Mouse (Mus musculus) G1E (cell line): ENCODE measurements around the gene Smco2. TPM values are rescaled to one million over a fixed set of nuclear protein-coding genes. Genes with fewer than 3 reads are reported as not detected.

Experiments used
- ATAC-seq: 2 replicates; pipeline ENCODE4 v1.8.0; 2016; ENCODE audit warnings: mild to moderate bottlenecking; ENCODE audit not compliant: insufficient number of reproducible peaks, poor library complexity, low FRiP score, severe bottlenecking; ENCODE audit errors: extremely low read depth
- DNase-seq: peaks from one replicate; pipeline ENCODE4 v3.0.0; 2012; ENCODE audit warnings: low spot score
- H3K27me3 ChIP-seq: 2 replicates; pipeline ENCODE4 v1.6.1; 2012; ENCODE audit warnings: mild to moderate bottlenecking, low read length, inconsistent platforms; ENCODE audit not compliant: insufficient read depth
- H3K36me3 ChIP-seq: replicated peaks from 2 replicates; pipeline ENCODE3; 2012; ENCODE audit warnings: mild to moderate bottlenecking, inconsistent platforms
- H3K4me1 ChIP-seq: 2 replicates; pipeline ENCODE4 v1.6.1; 2012; ENCODE audit warnings: low read depth, low read length, inconsistent platforms, mixed read lengths; ENCODE audit not compliant: insufficient read depth
- H3K4me3 ChIP-seq: 2 replicates; pipeline ENCODE4 v1.5.1; 2012; ENCODE audit warnings: low read depth, mild to moderate bottlenecking, inconsistent platforms, low read length, moderate library complexity, mixed read lengths
- H3K9me3 ChIP-seq: replicated peaks from 2 replicates; pipeline ENCODE4 v1.6.1; 2012; ENCODE audit warnings: inconsistent platforms
- CTCF ChIP-seq: IDR thresholded peaks from 2 replicates; pipeline ENCODE4 v1.5.1; 2012; ENCODE audit warnings: low read depth, low read length, inconsistent platforms, mixed read lengths
- GATA1 ChIP-seq: IDR thresholded peaks from 2 replicates; pipeline ENCODE4 v1.6.1; 2012; ENCODE audit warnings: borderline replicate concordance, low read length, inconsistent platforms, mixed read lengths
- GATA2 ChIP-seq: IDR thresholded peaks from 2 replicates; pipeline ENCODE4 v1.6.1; 2012; ENCODE audit warnings: low read depth, low read length, inconsistent platforms, borderline replicate concordance
- POLR2AphosphoS5 ChIP-seq: IDR thresholded peaks from 2 replicates; pipeline ENCODE4 v1.6.1; 2012; ENCODE audit warnings: low read depth, low read length, inconsistent platforms; ENCODE audit not compliant: insufficient replicate concordance
- TAL1 ChIP-seq: conservative IDR thresholded peaks from 2 replicates; pipeline ENCODE4 v1.6.1; 2012; ENCODE audit warnings: low read depth, low read length, inconsistent platforms, mixed read lengths
- polyA plus RNA-seq: library from polyadenylated mRNA; stranded (reverse); fragments of >175 nt; gene quantifications from 2 replicates; pipeline ENCODE4 v1.2.3, GENCODE M21; 2012
- total RNA-seq, 2 experiments: library from RNA; stranded (forward) in 1 of 2; stranded (reverse) in 1 of 2; fragments of 200-1000 nt in 1 of 2; fragments of >200 nt in 1 of 2; fragmentation: Nextera tagmentation in 1 of 2; gene quantifications; 2 replicates each; pipeline ENCODE4 v1.2.3; 2014 to 2017

Gene Smco2
- total and polyA plus RNA-seq, 3 experiments = 0.60 TPM; not detected in 2

- H3K36me3 ChIP-seq = no peaks in the 10 kb centered on the region
- ATAC-seq (no peak), DNase-seq (no peak)
- H3K27me3 ChIP-seq = peaks cover 10% of the 10 kb centered on the region
- H3K4me3 ChIP-seq = no peak overlapping the region
- 0 out of 2 replicates have a peak, but pooled peaks cover 2% of the 10 kb centered on the region for H3K4me1 ChIP-seq
- no peak for TF ChIP-seq GATA1
- no peak for TF ChIP-seq GATA2
- TF ChIP-seq TAL1 = no peak
- no peak for TF ChIP-seq POLR2AphosphoS5
- no peak for TF ChIP-seq CTCF
- no peaks in the 10 kb centered on the region for H3K9me3 ChIP-seq
Measured at GRCm38 (mm10) chr6:146838366-146838765, 11.5 kb upstream of the Smco2 start.

- TF ChIP-seq TAL1 (no peak), CTCF (no peak), GATA1 (no peak), POLR2AphosphoS5 (no peak), GATA2 (no peak)
- Histone ChIP-seq H3K4me1 (0 out of 2 replicates have a peak, but pooled peaks cover 1% of the 10 kb centered on the region), H3K9me3 (no peaks in the 10 kb centered on the region), H3K4me3 (no peak overlapping the region), H3K36me3 (no peaks in the 10 kb centered on the region), H3K27me3 (peaks cover 11% of the 10 kb centered on the region)
- no peak for DNase-seq
- ATAC-seq = no peak
Measured at GRCm38 (mm10) chr6:146838863-146839262, 11.0 kb upstream of the Smco2 start.

- peaks cover 6% of the 10 kb centered on the region; the same call in 1 of the 2 replicates for H3K27me3 ChIP-seq
- H3K4me3 ChIP-seq = no peak overlapping the region
- DNase-seq (no peak), ATAC-seq (no peak)
- TF ChIP-seq GATA1 = no peak
- TF ChIP-seq CTCF = no peak
- no peak for TF ChIP-seq GATA2
- no peak for TF ChIP-seq TAL1
- TF ChIP-seq POLR2AphosphoS5 = no peak
- no peaks in the 10 kb centered on the region for H3K36me3 ChIP-seq
- H3K9me3 ChIP-seq = no peaks in the 10 kb centered on the region
- no peaks in the 10 kb centered on the region for H3K4me1 ChIP-seq
Measured at GRCm38 (mm10) chr6:146844867-146845266, 5.0 kb upstream of the Smco2 start.

GRCm38 (mm10) chr6:146845347-146845746, 4.6 kb upstream of the Smco2 start:
- TF ChIP-seq CTCF = no peak
- TF ChIP-seq GATA2 = no peak
- TF ChIP-seq POLR2AphosphoS5 = no peak
- TF ChIP-seq TAL1 = no peak
- no peak for TF ChIP-seq GATA1
- no peaks in the 10 kb centered on the region for H3K4me1 ChIP-seq
- DNase-seq (no peak), ATAC-seq (no peak)
- H3K9me3 ChIP-seq = no peaks in the 10 kb centered on the region
- H3K4me3 ChIP-seq = no peak overlapping the region
- H3K36me3 ChIP-seq = no peaks in the 10 kb centered on the region
- peaks cover 6% of the 10 kb centered on the region; the same call in 1 of the 2 replicates for H3K27me3 ChIP-seq

- Histone ChIP-seq H3K9me3 (no peaks in the 10 kb centered on the region), H3K27me3 (peaks cover 6% of the 10 kb centered on the region; the same call in 1 of the 2 replicates), H3K4me3 (no peak overlapping the region), H3K4me1 (no peaks in the 10 kb centered on the region), H3K36me3 (no peaks in the 10 kb centered on the region)
- DNase-seq = no peak
- ATAC-seq = no peak
- TF ChIP-seq GATA1 (no peak), CTCF (no peak), TAL1 (no peak), POLR2AphosphoS5 (no peak), GATA2 (no peak)
Measured at GRCm38 (mm10) chr6:146845961-146846750, 3.7 kb upstream of the Smco2 start.

- ATAC-seq = no peak
- Histone ChIP-seq H3K4me1 (no peaks in the 10 kb centered on the region), H3K36me3 (no peaks in the 10 kb centered on the region), H3K9me3 (no peaks in the 10 kb centered on the region), H3K27me3 (peaks cover 6% of the 10 kb centered on the region; the same call in 1 of the 2 replicates), H3K4me3 (no peak overlapping the region)
- no peak for DNase-seq
- TF ChIP-seq CTCF = no peak
- TF ChIP-seq POLR2AphosphoS5 = no peak
- TF ChIP-seq GATA1 = no peak
- no peak for TF ChIP-seq TAL1
- no peak for TF ChIP-seq GATA2
Measured at GRCm38 (mm10) chr6:146847402-146847801, 2.5 kb upstream of the Smco2 start.
